Mouse (Mus musculus) E14TG2a.4 (cell line): ENCODE results near the gene Gm11020.

Experiments
- CTCF ChIP-seq: conservative IDR thresholded peaks from 2 replicates; pipeline ENCODE4 v1.5.1; 2014; ENCODE audit warnings: low read length
- POU5F1 ChIP-seq: IDR thresholded peaks from 2 replicates; pipeline ENCODE4 v1.6.1; 2014; ENCODE audit warnings: low read length, borderline replicate concordance

GRCm38 (mm10) chr8:104341106-104341561 is 19.8 kb downstream of the Gm11020 start:
- no peak for TF ChIP-seq CTCF
- no peak for TF ChIP-seq POU5F1
